Mouse (Mus musculus): ENCODE data around the gene Rtl5. TPM values are rescaled to one million over a fixed set of nuclear protein-coding genes. Genes with fewer than 3 reads are reported as not detected.
A peak's percentile ranks its signal among the peaks of the same experiment; 100 is the strongest.
"Not testable (repeated sequence)": the region's sequence is repeated elsewhere in the genome, so short reads cannot be mapped to it uniquely, and the experiment has no call there.

Rtl5 gene
- polyA plus RNA-seq (2015; fragmentation: Nextera tagmentation; extraction: Ambion mirVana): 9.4 and 10.3 TPM in 2 replicates

- H3K27me3 ChIP-seq: 0 out of 2 replicates have a peak, but pooled peaks cover 3% of the 10 kb centered on the region
- ATAC-seq: peak; percentile 97
- H3K4me1 ChIP-seq: peaks cover 45% of the 10 kb centered on the region
- no peaks in the 10 kb centered on the region for H3K9me3 ChIP-seq (replicated peaks)
- H3K9ac ChIP-seq: peak within 1 kb of the TSS; percentile 77
- H3K36me3 ChIP-seq (ENCODE audit: poor library complexity, severe bottlenecking): no peaks in the 10 kb centered on the region
- peak within 1 kb of the TSS; percentile 87 for H3K27ac ChIP-seq
- peak within 1 kb of the TSS; percentile 56 for H3K4me3 ChIP-seq
- peak within 1 kb of the TSS; percentile 64 for H3K4me2 ChIP-seq
- WGBS: 23% methylated on average over 61 of the region's 61 CpGs
These were observed at the start of gene Rtl5 for GRCm38 (mm10) chrX:102070591-102071471. TSS of gene Rtl5 (minus strand) at chrX:102071304.

GRCm38 (mm10) chrX:102119042-102119864 lies 48.1 kb upstream of the Rtl5 start, which contains the start of gene Pin4:
TSS of gene Pin4 (plus strand) at chrX:102119447.
- WGBS: 20% methylated on average over 30 of the region's 30 CpGs
- Histone ChIP-seq H3K4me2 (peak within 1 kb of the TSS; percentile 68), H3K4me1 (peaks cover 9% of the 10 kb centered on the region; the same call in 1 of the 2 replicates), H3K9me3 (replicated peaks) (no peaks in the 10 kb centered on the region), H3K27me3 (no peaks in the 10 kb centered on the region), H3K4me3 (peak within 1 kb of the TSS; percentile 64), H3K27ac (peak within 1 kb of the TSS; percentile 72), H3K9ac (peak within 1 kb of the TSS; percentile 70), H3K36me3 (ENCODE audit: poor library complexity, severe bottlenecking) (peaks cover 9% of the 10 kb centered on the region)
- peak; percentile 99 for ATAC-seq

GRCm38 (mm10) chrX:102115676-102116075 lies 44.6 kb upstream of the Rtl5 start:
- Histone ChIP-seq H3K9me3 (replicated peaks) (no peaks in the 10 kb centered on the region), H3K36me3 (ENCODE audit: poor library complexity, severe bottlenecking) (no peaks in the 10 kb centered on the region), H3K4me2 (no peak overlapping the region), H3K27me3 (no peaks in the 10 kb centered on the region; the same call in 1 of the 2 replicates), H3K4me1 (peaks cover 9% of the 10 kb centered on the region; the same call in 1 of the 2 replicates), H3K27ac (peak overlapping the region; percentile 69), H3K4me3 (no peak overlapping the region), H3K9ac (no peak overlapping the region)
- WGBS: 31% methylated on average over 4 of the region's 4 CpGs
- peak; percentile 25; the same call in 1 of the 2 replicates for ATAC-seq

- H3K4me1 ChIP-seq; H3K9ac ChIP-seq; H3K4me3 ChIP-seq; H3K4me2 ChIP-seq; ATAC-seq; H3K27ac ChIP-seq; H3K27me3 ChIP-seq; H3K36me3 ChIP-seq (ENCODE audit: poor library complexity, severe bottlenecking); H3K9me3 ChIP-seq (replicated peaks): not testable (repeated sequence)
- 85% methylated on average over 5 of the region's 5 CpGs for WGBS
These were observed 38.2 kb upstream of the Rtl5 start for GRCm38 (mm10) chrX:102109349-102109748.

GRCm38 (mm10) chrX:102103830-102104229 lies 32.7 kb upstream of the Rtl5 start:
- not testable (repeated sequence) for H3K9me3 ChIP-seq (replicated peaks); H3K27me3 ChIP-seq; H3K36me3 ChIP-seq (ENCODE audit: poor library complexity, severe bottlenecking); H3K4me1 ChIP-seq; H3K9ac ChIP-seq; H3K4me2 ChIP-seq; H3K4me3 ChIP-seq; ATAC-seq; H3K27ac ChIP-seq
- WGBS: 64% methylated on average over 2 of the region's 2 CpGs

GRCm38 (mm10) chrX:102101886-102102285 lies 30.8 kb upstream of the Rtl5 start:
- no peak overlapping the region for H3K4me2 ChIP-seq
- no peak overlapping the region for H3K4me3 ChIP-seq
- H3K27me3 ChIP-seq: no peaks in the 10 kb centered on the region
- no peak for ATAC-seq
- H3K27ac ChIP-seq: no peak overlapping the region
- H3K4me1 ChIP-seq: no peaks in the 10 kb centered on the region
- no peaks in the 10 kb centered on the region for H3K9me3 ChIP-seq (replicated peaks)
- WGBS: 60% methylated on average over 7 of the region's 7 CpGs
- no peaks in the 10 kb centered on the region for H3K36me3 ChIP-seq (ENCODE audit: poor library complexity, severe bottlenecking)
- H3K9ac ChIP-seq: no peak overlapping the region

GRCm38 (mm10) chrX:102094381-102094904 lies 23.3 kb upstream of the Rtl5 start:
- no peak overlapping the region for H3K9ac ChIP-seq
- ATAC-seq: no peak
- H3K9me3 ChIP-seq (replicated peaks): no peaks in the 10 kb centered on the region
- no peak overlapping the region for H3K27ac ChIP-seq
- H3K4me3 ChIP-seq: no peak overlapping the region
- H3K27me3 ChIP-seq: peaks cover 3% of the 10 kb centered on the region; the same call in 1 of the 2 replicates
- no peaks in the 10 kb centered on the region for H3K36me3 ChIP-seq (ENCODE audit: poor library complexity, severe bottlenecking)
- H3K4me1 ChIP-seq: no peaks in the 10 kb centered on the region
- no peak overlapping the region for H3K4me2 ChIP-seq
- WGBS: 81% methylated on average over 7 of the region's 7 CpGs

GRCm38 (mm10) chrX:102090605-102091004 lies 19.5 kb upstream of the Rtl5 start:
- no peaks in the 10 kb centered on the region for H3K36me3 ChIP-seq (ENCODE audit: poor library complexity, severe bottlenecking)
- H3K27me3 ChIP-seq: peaks cover 5% of the 10 kb centered on the region; the same call in 1 of the 2 replicates
- H3K9me3 ChIP-seq (replicated peaks): no peaks in the 10 kb centered on the region
- no peak overlapping the region for H3K27ac ChIP-seq
- ATAC-seq: no peak
- WGBS: 87% methylated on average over 3 of the region's 3 CpGs
- H3K9ac ChIP-seq: no peak overlapping the region
- no peaks in the 10 kb centered on the region for H3K4me1 ChIP-seq
- no peak overlapping the region for H3K4me2 ChIP-seq
- no peak overlapping the region for H3K4me3 ChIP-seq

- ATAC-seq: no peak
- WGBS: 83% methylated on average over 8 of the region's 8 CpGs
- Histone ChIP-seq H3K36me3 (ENCODE audit: poor library complexity, severe bottlenecking) (no peaks in the 10 kb centered on the region), H3K9ac (no peak overlapping the region), H3K4me2 (no peak overlapping the region), H3K27me3 (peaks cover 2% of the 10 kb centered on the region; the same call in 1 of the 2 replicates), H3K9me3 (replicated peaks) (no peaks in the 10 kb centered on the region), H3K27ac (no peak overlapping the region), H3K4me3 (no peak overlapping the region), H3K4me1 (peaks cover 23% of the 10 kb centered on the region)
These were observed 14.8 kb upstream of the Rtl5 start for GRCm38 (mm10) chrX:102085798-102086443.

GRCm38 (mm10) chrX:102082340-102082739 lies 11.2 kb upstream of the Rtl5 start:
- Histone ChIP-seq H3K36me3 (ENCODE audit: poor library complexity, severe bottlenecking) (no peaks in the 10 kb centered on the region), H3K27me3 (no peaks in the 10 kb centered on the region; the same call in 1 of the 2 replicates), H3K4me3 (no peak overlapping the region), H3K27ac (peak overlapping the region; percentile 96), H3K9ac (no peak overlapping the region), H3K4me1 (peaks cover 27% of the 10 kb centered on the region), H3K9me3 (replicated peaks) (no peaks in the 10 kb centered on the region), H3K4me2 (peak overlapping the region; percentile 36)
- ATAC-seq: peak; percentile 58
- WGBS: 26% methylated on average over 5 of the region's 5 CpGs

GRCm38 (mm10) chrX:102081573-102082279 lies 10.6 kb upstream of the Rtl5 start:
- Histone ChIP-seq H3K4me1 (peaks cover 27% of the 10 kb centered on the region), H3K4me3 (no peak overlapping the region), H3K9me3 (replicated peaks) (no peaks in the 10 kb centered on the region), H3K9ac (no peak overlapping the region), H3K4me2 (peak overlapping the region; percentile 36), H3K27ac (peak overlapping the region; percentile 96), H3K36me3 (ENCODE audit: poor library complexity, severe bottlenecking) (no peaks in the 10 kb centered on the region), H3K27me3 (no peaks in the 10 kb centered on the region; the same call in 1 of the 2 replicates)
- 22% methylated on average over 7 of the region's 7 CpGs for WGBS
- peak; percentile 97 for ATAC-seq
